Mouse (Mus musculus) megakaryocyte, embryonic 14.5 days (primary cell): Measurements from ENCODE around the gene Sbp.

ENCODE experiments used
- FLI1 ChIP-seq: IDR thresholded peaks from 2 replicates; pipeline ENCODE4 v1.6.1; 2012; ENCODE audit warnings: low read length, inconsistent platforms, mixed read lengths
- GATA1 ChIP-seq: IDR thresholded peaks from 3 replicates; pipeline ENCODE4 v1.6.1; 2012; ENCODE audit warnings: mixed read lengths, low read length, inconsistent platforms, borderline replicate concordance

DNA sequence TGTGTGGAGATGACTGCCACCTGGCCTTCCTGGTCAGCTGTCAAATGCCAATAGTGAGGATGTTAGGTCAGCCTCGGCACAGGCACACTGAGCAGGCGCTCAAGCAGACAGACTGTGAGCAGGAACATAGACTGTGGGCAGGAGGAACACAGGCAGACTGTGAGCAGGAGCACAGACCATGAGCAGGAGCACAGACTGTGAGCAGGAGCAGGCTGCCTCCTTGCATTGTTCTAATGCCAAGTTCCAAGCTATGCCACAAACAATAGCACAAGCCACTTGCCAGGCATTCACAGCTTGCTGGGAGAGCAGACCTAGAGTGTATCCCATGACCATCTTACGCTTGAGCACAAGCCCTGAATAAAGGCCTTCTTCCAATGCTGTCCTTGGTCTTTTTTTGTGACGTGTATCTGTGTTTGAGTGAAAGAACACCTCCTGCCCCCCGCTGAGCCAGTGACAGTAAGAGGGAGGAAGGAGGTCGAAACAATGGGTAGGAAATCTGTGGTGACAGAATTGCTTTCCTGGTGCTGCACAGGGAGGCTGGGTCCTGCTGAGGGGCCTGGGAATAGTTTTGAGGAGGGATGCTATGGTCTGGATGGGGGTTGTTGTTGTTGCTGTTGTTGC lies 24.4 kb downstream of the Sbp start:
- TF ChIP-seq GATA1, result no peak
- no peak for TF ChIP-seq FLI1
